Mouse (Mus musculus) 3134 (cell line): ENCODE results near the gene Rinl.

Source experiments
- DNase-seq: peaks from one replicate; pipeline ENCODE4 v3.0.0-alpha.2; 2011; ENCODE audit warnings: low spot score; ENCODE audit not compliant: insufficient read length; ENCODE audit errors: extremely low read depth

Gene Rinl

DNA sequence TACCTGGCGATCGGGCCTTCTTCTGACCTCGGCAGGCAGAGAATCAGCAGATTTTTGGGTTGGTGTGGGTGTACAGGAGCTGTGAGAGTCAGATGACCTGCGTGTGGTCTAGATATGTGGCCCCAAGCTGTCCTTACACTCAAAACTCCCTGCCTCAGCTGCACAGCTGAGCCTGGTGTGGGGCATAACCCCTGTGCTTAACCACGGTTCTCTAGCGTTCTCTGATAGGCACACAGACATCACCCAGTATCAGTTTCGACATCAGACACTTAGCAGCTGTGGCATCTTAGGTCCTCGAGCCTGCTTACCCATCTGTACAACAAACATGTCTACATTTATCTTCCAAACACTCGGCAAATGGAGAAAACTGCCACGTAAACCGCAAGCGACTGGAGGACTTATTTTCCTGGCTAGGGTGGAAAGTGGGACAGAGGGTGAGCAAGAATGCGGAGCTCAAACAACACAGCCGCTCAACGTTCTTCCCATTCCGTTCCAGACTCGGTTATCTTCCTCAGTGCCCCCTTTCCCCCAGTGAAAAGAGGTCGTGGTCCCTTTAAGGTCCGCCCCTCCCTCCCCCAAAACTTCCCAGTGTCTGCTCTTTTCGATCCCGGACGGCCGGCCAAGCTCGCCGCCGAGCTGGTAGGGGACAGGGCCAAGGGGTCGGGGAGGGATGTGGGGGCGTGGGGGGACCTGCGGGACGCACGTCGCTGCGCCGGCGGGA lies 19.6 kb downstream of the Rinl start, which contains the start of gene Hnrnpl:
Gene Hnrnpl, plus strand, starts transcription at position 321 of the 721 bp plus-strand sequence.
- no peak for DNase-seq

DNA sequence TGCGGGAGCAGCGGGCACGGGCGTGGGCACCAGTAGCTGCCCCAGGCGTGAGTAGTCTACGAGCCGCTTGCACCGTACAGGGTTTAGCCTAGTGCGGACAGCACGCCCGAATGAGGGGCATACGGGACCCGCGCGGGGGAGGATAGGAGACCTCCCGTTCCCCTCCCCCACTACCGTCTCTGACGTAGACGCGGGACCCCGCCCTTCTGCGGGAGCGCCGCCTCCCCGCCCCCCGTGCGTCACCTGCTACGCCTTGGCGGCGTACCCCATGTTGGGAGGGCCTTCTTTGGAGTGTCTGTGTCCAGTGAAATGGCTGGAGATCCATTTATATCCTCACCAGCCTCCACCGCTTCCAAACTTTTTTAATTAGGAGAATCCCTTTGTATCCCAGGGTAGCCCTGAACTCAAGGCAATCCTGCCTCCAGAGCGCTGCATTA lies 20.2 kb downstream of the Rinl start:
- DNase-seq: peak; percentile 87

DNA sequence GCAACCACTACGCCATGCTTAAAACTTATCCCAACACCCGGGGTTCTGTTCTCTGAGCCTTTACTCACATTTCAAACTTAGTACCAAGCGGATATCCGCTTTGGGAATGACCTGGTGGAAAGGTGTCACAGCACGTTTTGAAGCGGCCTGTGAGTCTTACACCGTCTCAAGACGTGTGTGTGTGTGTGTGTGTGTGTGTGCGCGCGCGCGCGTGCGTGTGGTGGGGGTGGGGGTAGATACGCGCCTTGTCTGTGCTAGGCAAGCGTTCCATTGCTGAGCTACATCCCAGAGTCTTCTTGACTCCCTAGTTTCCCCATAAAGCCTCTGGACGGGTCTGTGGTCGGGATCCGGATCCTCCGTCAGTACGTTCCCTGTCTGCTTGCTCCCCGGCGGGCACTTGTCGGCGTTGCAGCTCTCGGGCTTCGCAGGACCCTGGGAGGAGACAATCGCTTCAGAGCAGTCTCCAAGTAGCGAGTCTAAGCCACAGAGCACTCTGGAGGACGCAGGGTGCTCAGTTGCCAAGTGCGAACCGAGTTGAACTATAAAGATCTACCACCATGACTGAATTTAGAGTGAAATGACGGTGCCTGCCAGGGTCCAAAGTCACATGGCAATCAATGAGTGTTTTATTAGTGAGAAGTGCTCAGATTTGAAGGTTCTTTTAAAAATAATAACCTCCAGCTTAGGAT lies 20.8 kb downstream of the Rinl start:
- DNase-seq: peak; percentile 83

DNA sequence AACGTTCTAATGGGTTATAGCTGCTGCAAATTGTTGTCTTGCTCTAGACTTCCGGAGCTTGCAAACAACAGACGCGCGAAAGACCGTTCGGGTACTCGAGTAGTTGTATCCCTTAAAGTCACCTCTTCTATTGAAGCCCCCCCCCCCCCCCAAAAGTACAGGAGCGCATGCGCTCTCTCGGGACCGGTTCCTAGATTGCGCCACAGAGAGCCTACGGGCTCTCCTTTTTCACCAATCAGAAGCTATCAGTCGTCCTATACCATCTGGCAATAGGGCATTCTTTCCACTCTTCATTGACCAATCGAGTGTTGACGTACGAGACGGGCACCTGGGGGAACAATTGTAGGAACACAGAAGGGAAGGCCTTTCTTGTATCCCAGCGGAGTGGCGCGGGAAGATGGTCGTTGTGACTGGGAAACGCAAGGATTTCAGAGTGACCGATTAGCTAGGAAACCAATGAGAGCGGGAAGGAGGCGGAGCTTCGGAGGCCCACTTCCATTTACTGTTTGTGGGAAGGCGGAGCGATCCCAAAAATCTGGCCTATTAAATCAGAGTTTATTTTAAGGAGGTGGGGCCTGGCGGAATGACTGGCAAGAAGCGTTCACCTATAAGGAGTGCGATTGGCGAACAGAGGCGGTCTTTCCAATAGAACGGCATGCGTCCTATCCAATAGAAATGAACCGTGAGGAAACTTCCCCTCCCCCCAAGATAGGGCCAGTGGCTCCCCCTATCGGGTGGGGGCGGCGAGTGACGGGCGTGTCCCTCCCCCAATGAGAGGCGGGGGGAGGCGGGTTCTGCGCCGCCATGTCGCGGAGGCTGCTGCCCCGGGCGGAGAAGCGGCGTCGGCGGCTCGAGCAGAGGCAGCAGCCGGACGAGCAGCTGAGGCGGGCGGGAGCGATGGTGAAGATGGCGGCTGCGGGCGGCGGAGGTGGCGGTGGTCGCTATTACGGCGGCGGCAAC lies 21.6 kb downstream of the Rinl start:
- DNase-seq: peak; percentile 96

DNA sequence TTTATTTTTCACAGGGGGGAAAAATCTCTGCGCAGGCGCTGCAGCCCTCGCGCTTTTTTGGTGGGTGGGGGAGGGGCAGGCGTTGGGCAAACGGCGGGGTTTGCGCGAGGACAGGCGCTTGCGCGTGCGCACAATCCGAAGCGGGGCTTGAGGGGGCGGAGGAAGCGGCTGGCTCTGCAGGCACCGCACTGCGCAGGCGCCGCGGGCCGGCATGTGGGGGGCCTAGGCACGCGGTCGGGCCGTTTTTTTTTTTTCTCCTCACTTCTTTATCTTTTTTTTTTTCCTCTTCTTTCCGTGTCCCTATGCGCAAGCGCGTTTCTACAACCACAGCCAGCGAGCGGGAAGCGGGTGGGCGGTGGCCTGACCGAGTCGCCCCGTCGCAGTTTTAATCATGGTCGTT lies 22.5 kb downstream of the Rinl start:
- DNase-seq: peak; percentile 92

DNA sequence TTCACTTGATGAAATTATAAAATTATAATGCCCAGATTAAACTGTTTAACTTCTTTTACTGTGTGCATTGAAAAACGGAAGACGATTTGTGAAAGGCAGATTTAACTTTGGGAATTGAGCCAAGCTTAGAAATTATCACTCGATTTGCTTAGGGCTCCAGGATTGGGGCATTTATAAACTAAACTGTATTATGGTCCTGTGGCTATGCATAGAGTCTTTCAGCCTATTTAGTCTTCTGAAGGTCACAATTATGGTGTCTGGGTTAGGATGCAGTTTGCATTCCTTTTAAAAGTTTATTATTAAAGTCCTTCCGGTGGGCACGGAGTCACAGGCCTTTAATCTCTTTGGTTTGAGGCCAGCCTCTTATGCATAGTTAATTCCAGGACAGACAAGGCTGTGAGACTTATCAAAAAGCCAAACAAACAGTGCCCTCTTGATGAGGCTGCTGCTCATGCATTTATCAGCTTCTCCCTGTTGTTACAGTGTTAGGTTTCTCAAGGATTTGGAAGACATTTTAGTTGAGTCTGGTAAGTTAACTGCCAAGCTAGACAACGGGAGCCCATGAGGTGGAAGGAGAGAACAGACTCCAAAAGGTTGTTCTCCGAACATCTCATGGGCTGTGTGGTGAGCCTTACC lies 23.0 kb downstream of the Rinl start:
- no peak for DNase-seq

DNA sequence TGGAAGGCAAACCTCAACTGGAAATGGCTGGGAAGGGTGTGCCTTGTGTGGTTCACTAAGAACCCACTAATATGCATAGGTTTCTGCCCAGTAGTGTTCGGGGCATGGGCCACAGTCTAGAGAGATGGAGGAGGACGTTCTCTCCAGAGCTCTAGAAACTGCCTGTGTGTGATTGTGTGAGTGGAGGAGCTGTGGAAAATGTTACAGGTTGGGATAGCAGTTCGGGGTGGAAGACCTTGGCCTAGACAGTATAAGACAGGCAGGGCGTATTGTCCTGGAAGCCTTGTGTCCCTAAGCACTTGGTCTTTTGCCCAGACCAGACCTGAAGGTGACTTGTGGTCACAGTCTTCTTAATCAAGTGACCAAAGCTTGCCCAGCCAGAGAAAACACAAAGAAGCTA lies 23.7 kb downstream of the Rinl start:
- DNase-seq: no peak

DNA sequence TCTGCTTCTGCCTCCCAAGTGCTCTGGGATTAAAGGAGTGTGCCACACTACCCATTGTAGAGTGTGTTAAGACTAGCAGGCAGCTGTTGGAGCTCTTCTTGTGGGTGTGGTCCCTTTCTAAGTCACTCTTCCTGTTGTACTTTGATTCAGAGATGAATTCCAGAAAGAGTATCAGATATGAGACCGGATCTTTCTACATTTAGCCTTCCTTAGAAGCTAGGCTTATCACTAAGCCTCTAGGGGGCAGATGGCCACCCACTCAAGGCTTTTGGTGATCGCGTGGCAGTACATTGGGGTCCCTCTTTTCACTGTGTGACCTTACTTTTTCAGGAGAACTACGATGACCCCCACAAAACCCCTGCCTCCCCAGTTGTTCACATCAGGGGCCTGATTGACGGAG lies 24.2 kb downstream of the Rinl start:
- no peak for DNase-seq

DNA sequence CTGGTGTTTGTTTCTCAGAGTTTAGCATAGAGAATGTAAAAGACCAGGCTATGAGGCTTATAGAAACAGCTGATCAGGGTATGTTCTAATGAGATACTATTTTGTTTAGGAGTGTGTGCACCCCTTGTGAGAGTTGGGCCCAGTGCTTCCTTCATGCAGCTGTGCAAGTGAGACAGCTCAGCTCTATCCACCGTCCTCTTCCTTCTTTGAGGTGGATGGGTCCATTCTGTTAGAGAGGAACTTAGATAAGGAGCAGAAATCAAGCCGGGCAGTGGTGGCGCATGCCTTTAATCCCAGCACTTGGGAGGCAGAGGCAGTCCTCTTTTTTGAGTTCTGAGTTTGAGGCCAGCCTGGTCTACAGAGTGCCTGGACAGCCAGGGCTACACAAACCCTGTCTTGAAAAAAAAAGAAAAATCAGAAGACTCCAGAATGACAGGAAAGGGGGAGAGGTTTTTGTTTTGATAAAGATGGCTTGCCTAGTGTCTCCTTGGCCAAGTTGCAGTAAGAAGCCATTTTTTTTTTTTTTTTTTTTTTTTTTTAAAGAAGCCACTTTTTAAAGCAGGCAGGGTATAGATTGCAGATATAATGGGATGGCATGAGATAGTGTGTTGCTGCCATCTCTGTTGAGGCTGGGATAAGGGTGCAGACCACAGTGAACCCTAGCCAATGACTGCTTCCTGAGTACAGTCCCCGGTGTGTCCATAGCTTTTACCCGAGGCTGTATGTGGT lies 25.7 kb downstream of the Rinl start:
- no peak for DNase-seq

DNA sequence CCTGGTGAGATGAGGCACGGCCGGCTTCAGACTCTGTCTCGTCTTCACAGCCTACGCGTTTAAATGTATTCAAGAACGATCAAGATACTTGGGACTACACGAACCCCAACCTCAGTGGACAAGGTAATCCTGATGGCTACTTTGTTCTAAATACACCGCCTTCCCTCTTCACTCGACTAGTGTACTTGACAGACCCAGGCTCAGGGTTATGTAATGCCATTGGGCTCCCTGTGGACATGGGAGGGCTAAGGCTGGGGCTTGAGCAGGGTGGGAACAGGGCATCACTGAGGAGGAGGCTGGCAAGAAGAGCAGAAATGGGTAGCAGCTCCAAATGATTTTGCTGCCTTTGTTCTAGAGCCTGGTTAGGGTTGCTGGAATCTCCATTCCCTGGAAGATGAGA lies 26.5 kb downstream of the Rinl start:
- DNase-seq: no peak

DNA sequence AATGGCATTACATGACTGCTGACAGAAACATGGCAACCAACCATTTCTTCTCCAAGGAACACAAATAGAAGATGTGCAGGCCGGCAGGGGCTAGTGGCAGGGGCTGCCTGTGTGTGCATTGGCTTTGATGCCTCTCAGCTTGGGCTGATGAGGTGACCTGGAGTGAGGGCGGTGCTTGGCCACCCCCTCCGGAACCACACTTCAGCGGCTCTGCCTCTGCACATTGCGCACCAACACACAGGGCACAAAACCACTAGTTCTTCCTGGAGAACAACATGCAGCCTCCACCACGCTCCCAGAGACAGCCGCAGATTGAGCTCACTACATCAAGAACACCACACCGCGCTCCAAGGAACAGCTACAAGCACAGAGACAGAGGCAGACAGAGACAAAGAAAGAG lies 27.4 kb downstream of the Rinl start:
- DNase-seq: no peak

DNA sequence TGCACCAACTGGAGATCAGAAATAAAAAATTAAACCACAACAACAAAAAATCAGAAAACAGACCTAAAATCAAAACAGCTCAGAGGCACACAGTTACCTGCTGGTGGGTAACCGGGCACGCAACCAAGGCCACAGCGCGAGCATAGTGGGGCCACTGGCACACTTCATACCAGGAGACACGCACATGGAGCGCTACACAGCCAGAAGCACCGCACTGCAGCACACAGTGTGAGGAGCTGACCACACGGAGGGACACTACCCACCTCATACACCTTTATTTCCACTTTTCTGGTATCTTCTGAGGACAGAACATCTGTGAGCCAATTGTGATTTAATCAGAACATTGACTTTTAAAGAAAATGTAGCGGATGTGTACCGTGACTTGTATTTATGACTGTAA lies 28.2 kb downstream of the Rinl start:
- no peak for DNase-seq

DNA sequence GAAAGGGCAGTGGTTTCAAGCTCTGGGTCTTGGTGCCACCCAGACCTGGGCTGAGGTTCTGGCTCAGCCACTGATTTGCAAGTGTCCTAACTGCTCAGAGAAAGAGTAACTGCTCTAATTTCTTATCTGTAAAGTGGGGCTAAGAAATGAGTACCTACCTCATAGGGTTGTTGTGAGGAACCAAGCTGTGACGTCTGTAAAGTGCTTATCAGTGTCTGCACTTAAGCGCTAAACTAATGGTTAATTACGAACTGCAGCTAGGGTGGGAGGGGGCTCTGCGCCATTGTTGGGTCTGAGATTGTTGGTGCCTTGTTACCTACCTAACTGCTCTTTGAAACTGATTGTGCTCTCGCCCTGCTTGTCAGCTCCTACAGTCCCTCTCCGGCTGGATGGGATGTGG lies 28.8 kb downstream of the Rinl start:
- DNase-seq: no peak

DNA sequence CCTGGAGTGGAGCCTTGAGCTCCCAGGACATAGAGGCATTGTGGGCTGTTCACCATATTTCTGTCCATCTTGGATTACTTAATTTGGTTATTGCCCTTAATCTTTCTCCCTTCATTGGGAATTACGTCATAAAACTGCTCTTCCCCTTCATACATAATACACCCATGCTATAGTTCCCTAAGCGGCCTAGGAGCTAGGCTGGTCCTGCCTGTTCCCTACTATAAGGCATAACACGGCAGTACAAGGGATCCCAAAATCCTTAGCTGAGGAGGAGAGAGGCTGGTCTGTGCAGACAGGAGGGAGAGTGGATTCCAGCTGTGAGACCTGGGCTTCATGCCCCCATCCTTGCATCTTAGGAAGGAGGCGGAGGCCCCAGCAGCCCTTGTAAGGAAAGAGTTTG lies 29.2 kb downstream of the Rinl start:
- DNase-seq: no peak

DNA sequence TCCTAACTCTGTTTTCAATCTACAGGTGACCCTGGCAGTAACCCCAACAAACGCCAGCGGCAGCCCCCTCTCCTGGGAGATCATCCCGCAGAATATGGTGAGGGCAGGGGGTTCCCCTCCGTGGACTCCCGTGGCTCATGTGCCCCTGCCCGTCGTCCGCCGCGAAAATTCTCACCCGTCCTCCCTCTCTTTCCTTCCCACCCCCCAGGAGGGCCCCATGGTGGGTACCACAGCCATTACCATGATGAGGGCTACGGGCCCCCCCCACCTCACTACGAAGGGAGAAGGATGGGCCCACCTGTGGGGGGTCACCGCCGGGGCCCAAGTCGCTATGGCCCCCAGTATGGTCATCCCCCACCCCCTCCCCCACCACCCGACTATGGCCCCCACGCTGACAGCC lies 29.7 kb downstream of the Rinl start:
- DNase-seq: no peak

DNA sequence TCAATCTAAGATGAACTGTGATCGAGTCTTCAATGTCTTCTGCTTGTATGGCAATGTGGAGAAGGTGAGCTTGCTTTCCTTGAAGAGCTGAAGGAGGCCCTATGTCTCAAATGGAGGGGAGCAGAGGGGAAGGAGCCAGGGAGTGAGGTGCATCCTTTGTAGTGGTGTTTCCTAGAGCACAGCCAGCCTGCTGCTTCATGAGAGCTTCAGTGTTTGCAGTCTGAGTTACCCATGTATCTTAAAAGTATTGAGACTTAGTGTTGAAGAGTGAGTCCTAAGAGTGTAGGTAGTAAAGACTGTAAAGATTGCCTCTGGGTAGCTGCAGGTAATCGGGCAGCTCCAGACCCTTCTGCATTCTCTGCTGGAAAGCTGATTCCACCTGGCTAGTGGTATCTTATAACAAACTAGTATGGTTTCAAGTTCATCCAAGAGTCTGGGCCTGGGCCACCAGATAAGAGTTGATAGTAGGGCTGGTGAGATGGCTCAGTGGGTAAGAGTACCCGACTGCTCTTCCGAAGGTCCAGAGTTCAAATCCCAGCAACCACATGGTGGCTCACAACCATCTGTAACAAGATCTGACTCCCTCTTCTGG lies 30.2 kb downstream of the Rinl start:
- DNase-seq: no peak

DNA sequence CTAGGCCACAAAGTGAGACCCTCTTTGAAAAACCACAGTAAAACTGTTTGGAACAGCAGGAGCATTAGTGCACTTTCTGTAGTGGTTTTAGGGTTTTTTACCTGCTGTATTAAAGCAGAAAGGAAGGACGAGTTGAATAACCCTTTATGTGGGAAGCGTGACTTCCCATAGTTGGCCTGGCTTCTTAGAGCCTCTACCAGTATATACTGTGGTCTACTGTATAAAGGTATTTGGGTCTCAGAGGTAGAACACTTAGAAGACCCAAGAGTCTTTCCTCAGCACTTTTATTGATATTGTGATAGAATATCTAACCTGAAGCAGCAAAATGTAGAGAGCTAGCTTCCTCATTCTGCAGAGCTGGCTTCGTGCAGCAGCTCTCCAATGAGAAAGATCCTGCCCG lies 30.8 kb downstream of the Rinl start:
- no peak for DNase-seq

DNA sequence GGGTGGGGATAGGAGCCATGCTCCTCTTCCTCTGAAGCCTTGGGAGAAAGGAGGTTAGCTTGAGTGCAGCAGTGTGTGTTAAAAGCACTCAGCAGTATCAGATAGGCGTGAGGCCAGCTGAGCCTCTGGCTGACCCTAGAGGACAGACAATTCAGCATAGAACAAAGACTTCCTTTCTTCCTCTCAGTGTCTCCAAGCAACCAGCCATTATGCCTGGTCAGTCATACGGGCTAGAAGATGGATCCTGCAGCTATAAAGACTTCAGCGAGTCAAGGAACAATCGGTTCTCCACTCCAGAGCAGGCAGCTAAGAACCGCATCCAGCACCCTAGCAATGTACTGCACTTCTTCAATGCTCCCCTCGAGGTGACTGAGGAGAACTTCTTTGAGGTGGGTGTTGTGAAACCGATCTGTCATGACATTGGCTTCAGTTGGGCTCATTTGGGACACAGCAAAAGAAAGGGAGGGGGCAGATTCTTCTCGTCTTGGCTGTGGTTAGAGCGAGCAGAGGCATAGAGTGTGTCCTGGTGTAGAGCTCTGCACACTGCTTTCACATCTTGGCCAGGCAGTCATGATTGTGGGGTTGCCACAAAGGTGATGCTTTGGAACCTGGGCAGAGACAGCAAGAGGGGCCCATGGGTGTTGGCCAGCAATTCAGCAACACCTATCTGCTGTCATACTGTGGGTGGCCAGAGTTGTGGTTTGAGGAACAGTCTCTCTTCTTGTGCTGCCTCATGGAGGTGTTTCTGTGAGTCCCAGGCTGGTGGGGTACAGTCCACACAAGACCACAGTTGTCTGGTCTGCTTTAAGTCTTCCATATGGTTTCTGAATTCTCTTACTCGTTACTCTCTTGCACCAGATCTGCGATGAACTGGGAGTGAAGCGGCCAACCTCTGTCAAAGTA lies 31.8 kb downstream of the Rinl start:
- no peak for DNase-seq
